Mouse (Mus musculus) adrenal gland, adult 10 weeks (tissue): ENCODE results near the gene Csnk2b. TPM values are rescaled to one million over a fixed set of nuclear protein-coding genes. Genes with fewer than 3 reads are reported as not detected.

Experiments used
- polyA plus RNA-seq: library from polyadenylated mRNA; stranded (reverse); fragments of 350-450 nt; fragmentation: Illumina TruSeq; extraction: RNeasy Lipid Tissue Mini Kit (QIAGEN cat#74804); gene quantifications from one replicate; pipeline ENCODE4 v1.2.3, GENCODE M21; 2014; ENCODE audit warnings: low read depth, low replicate concordance

Gene Csnk2b
- polyA plus RNA-seq = 163 TPM

DNA sequence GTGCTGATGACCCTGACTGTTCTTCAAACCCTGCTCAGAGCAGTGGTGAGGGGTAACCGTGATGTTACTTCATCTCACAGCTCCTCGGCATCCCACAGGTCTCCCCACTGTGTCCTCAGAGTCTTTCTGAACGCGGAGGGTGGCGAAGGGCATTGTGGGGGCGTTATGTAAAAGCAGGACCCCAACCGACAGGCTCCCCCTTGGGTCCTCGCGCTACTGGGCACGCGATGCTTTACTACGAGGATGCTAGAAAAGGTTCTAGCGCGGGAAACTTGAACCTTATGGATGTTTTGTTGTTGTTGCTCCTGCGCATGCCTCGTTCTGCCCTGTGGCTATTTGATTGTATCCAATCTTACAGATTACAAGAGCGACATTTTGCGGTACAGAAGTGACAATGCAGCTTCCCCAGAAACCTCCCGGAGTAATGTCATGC, at the start of gene Csnk2b:
Gene Csnk2b (minus strand): TSS at position 183 of the 433 bp plus-strand sequence.

DNA sequence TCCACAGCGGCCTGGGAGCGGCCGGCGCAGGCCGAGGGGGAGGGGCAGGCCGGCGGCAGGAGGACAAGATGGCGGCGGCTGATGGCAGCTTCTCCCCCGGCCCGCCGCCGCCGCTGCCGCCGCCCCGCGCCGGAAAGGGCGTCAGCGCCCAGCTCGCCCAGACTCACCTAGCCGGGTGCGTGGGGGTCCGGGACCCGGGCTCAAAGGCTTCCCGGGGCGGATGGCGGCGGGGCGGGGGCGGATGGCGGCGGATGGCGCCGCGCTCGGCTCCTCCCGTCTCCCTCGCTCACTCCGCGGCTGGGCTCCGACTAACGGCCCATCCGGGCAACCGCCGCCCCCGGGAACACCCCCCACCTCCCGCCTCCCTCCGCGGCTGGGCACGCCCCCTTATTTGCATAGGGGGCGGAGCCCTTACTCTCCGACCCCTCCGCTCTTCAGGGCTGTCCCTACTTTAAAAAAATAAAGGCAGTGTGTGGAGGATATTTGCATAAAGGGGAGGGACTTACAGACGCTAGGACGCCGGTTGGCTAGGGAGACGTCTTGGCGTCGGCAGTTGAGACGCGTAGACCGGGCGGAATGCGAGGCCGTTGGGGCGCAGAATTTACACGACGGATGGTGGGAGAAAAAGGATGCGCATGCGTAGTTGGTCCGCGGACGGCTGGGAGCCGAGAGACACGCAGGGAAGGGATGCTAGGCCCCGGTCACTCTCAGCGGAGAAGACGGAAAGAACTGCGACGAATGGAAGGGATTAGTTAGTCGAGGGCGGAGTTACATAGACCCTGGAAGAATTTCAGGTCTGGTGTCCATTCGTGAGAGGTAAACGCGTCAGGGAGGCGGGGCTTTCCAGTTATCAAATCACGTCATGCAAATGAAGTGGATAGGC, 43.0 kb upstream of the Csnk2b start, which contains the start of gene Prrc2a:
Gene Prrc2a (minus strand): TSS at position 330 of the 883 bp plus-strand sequence.

GRCm38 (mm10) chr17:35134801-35135590, 13.1 kb upstream of the Csnk2b start, which contains the start of gene Bag6:
TSS of gene Bag6 (plus strand) at chr17:35135178.

DNA sequence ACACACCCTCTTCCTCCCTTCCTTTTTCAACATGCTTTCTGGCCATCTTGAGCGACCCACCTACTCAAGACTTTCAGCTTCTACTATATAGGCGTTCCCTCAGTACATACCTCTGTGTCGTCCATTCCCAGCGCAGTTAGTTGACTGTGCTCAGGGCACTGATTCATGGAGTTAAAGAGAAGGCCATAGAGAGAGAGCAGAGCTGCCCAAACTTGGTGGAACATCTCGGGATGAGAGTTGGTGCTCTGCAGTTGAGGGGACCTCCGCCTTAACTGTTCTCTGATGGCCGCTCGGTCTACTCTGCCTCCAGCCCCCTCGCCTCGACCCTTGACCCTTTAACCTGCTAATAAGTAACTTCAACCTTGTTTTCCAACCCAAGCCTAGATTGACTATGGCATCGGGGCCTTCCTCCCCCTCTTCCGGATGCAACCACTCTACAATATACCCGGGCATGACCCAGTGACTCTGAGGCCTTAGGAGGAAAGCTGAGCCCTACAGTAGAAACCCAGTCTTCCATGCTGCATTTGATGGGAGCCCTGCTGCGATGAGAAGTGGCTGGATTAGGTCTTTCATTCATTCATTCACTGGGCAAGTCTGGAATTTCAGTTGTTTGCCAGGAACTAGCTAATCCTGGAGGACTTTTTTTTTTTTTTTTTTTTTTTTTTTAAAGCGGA, 9.8 kb upstream of the Csnk2b start, which contains the start of gene Apom:
Gene Apom (minus strand): TSS at position 551 of the 674 bp plus-strand sequence.

GRCm38 (mm10) chr17:35126206-35126611, 4.4 kb upstream of the Csnk2b start, which contains the start of gene D17H6S53E:
TSS of gene D17H6S53E (plus strand) at chr17:35126373.

DNA sequence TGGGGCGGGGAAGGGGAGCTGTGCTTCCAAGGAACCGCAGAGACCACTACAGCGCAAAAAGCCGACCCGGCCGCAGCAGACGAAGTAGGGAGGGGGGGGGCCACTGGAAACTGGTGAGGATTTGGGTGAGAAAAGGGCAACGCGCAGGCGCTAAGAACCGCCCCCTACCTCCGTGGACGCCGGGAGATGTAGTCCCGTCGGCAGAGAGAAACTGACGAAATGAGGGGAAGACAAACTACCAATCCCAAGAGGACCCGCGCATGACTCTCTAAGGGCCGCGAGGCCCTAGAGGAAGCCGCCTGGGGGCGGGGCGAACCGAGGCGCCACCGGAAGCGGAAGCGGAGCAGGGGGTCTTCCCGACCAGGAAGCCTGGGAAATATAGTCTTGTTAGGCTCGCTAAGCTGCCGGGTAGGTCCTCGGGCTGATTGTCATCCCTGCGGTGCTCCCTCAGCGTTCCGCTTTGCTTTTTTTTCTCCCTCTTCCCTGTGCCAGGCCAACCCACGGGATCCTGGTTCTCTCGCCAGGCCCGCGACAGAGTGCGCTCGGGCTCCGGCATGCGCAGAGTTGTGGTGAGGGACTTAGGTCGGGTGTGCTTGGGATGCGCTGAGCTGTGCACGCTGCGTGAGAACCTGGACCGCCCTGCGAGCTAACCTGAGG, 582 bp downstream of the Csnk2b start, which contains the start of gene Gpank1:
Gene Gpank1 (plus strand): TSS at position 313 of the 657 bp plus-strand sequence.

GRCm38 (mm10) chr17:35115046-35116019, 6.5 kb downstream of the Csnk2b start, which contains the start of gene Ly6g5b:
TSS of gene Ly6g5b (minus strand) at chr17:35115428.

GRCm38 (mm10) chr17:35108097-35108496, 13.8 kb downstream of the Csnk2b start, which contains the start of gene Ly6g5c:
TSS of gene Ly6g5c (plus strand) at chr17:35108279.

DNA sequence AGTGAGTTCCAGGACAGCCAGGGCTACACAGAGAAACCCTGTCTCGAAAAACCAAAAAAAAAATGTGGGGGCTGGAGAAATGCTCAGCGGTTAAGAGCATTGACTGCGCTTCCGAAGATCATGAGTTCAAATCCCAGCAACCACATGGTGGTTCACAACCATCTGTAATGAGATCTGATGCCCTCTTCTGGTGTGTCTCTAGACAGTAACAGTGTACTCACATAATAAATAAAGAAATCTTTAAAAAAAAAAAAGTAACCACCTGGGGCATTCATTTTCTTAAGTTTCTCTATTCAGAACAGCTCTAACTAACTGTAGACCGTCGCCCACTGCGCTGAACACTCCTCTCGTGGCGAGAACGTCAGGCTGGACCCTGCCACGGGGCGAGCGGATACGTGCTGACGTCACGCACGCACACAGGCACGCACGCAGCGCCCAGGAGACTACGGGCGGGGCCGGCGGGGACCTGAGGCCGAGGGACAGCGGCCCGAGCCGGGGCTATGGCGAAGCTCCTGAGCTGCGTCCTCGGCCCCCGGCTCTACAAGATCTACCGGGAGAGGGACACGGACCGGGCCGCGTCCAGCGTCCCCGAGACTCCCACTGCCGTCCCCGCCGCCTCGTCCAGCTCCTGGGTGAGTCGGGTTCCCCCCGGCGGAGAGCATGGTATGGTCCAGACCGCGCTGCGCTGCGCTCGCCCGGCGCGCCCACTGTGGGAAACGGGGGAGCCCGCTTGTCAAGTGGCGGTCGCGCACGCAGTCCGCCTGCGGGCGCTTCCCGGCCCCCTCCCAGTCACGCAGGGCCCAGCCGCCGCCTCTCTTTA, 32.8 kb downstream of the Csnk2b start, which contains the start of gene Abhd16a:
Gene Abhd16a (plus strand): TSS at position 439 of the 820 bp plus-strand sequence.

DNA sequence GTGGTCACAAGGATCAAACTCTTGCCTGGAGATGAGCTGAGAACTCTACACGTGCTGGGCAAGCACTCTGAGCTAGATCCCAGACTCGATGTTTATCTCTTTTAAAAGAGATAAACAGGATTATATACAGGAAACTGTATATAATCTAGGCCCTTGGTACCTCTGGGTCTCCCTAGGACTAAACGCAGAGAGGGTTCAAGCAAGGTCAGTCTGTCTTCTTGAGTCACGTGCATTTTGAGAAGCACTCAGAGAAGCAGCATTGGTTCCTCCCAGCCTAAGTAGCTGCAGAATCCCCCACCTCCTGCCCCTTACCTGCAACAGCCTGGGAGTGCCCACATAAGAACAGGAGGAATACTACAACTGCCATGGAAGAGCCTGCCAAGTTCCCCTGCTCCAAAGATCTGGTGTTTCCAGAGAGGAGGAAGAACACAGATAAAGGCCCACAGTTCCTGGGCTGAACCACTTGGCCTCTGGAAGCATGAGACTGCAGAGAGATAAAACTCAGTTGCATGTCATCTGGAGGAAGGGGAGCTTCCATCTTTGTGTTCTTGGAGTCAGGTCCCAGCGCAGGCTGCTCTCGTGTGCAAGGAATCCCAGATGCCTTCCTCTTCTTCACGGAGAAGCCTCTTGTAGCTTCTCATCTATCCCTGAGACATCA, 36.5 kb downstream of the Csnk2b start, which contains the start of gene Ly6g6f:
Gene Ly6g6f (minus strand): TSS at position 403 of the 658 bp plus-strand sequence.

GRCm38 (mm10) chr17:35077786-35078233, 44.0 kb downstream of the Csnk2b start, which contains the start of gene Ly6g6d:
TSS of gene Ly6g6d (minus strand) at chr17:35078065.

DNA sequence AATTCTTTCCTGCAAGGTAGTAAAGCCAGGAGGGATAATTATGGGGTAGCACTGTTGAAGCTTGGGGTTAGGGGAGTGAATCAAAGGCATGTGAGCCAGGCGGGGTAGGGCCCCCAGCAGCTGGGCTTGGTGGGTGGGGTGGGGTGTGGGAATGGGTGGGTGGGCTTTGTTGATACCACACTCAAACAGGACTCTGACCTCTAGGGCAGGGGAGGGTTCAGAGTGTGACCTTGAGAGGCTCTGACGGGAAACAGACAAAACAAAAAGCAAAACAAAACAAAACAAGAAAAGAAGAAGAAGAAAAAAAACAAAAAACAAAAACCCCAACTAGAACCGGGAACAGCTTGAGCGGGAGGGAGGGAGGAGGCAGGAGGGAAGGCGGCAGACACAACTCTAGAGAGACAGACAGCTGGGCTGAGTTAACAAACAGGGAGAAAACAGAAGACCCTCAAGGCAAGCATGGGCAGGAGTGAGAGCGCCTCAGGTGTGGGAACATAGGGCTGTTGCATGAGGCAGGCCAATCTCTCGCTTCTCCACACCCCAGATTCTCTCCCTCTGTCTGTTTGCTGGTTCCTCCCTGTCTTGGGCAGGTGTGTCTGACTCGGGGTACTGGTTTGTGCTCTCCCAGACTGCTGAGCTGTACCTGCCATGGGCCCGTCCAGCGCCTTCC, 45.2 kb downstream of the Csnk2b start, which contains the start of gene Ly6g6e:
Gene Ly6g6e (plus strand): TSS at position 396 of the 670 bp plus-strand sequence.

Other genes starting within 250 kb of the Csnk2b start
- gene Zbtb12, start 242.6 kb downstream of the Csnk2b start, polyA plus RNA-seq = 2.7 TPM
- 1.3 TPM for gene Gm20547, start 240.0 kb downstream of the Csnk2b start, polyA plus RNA-seq
- 20.2 TPM for gene C2, start 223.8 kb downstream of the Csnk2b start, polyA plus RNA-seq
- 10.5 TPM for gene Ehmt2, start 223.6 kb downstream of the Csnk2b start, polyA plus RNA-seq
- gene Slc44a4, start 207.6 kb downstream of the Csnk2b start, polyA plus RNA-seq = not detected
- 3.5 TPM for gene Neu1, start 190.8 kb downstream of the Csnk2b start, polyA plus RNA-seq
- gene Hspa1b, start 162.8 kb downstream of the Csnk2b start, polyA plus RNA-seq = 46.5 TPM
- gene Gm20481, start 152.1 kb downstream of the Csnk2b start, polyA plus RNA-seq = not detected
- 23.9 TPM for gene Hspa1a, start 149.9 kb downstream of the Csnk2b start, polyA plus RNA-seq
- gene Hspa1l, start 149.3 kb downstream of the Csnk2b start, polyA plus RNA-seq = not detected
- gene Lsm2, start 140.2 kb downstream of the Csnk2b start, polyA plus RNA-seq = 9.4 TPM
- 10.7 TPM for gene Vars, start 121.1 kb downstream of the Csnk2b start, polyA plus RNA-seq
- not detected for gene Vwa7, start 105.5 kb downstream of the Csnk2b start, polyA plus RNA-seq
- gene Sapcd1, start 94.0 kb downstream of the Csnk2b start, polyA plus RNA-seq = not detected
- gene Msh5, start 75.3 kb downstream of the Csnk2b start, polyA plus RNA-seq = not detected
- gene Clic1, start 72.1 kb downstream of the Csnk2b start, polyA plus RNA-seq = 23.6 TPM
- gene Ddah2, start 63.0 kb downstream of the Csnk2b start, polyA plus RNA-seq = not detected
- gene Ly6g6c, start 56.7 kb downstream of the Csnk2b start, polyA plus RNA-seq = not detected
- not detected for gene Mpig6b, start 55.9 kb downstream of the Csnk2b start, polyA plus RNA-seq
- not detected for gene Ly6g6e, start 45.2 kb downstream of the Csnk2b start, polyA plus RNA-seq
- gene Ly6g6d, start 44.0 kb downstream of the Csnk2b start, polyA plus RNA-seq = not detected
- not detected for gene Ly6g6f, start 36.4 kb downstream of the Csnk2b start, polyA plus RNA-seq
- gene Abhd16a, start 32.8 kb downstream of the Csnk2b start, polyA plus RNA-seq = 4.8 TPM
- gene Ly6g5c, start 13.8 kb downstream of the Csnk2b start, polyA plus RNA-seq = not detected
- not detected for gene Ly6g5b, start 6.6 kb downstream of the Csnk2b start, polyA plus RNA-seq
- 1.4 TPM for gene Gpank1, start 598 bp downstream of the Csnk2b start, polyA plus RNA-seq
- gene D17H6S53E, start 4.3 kb upstream of the Csnk2b start, polyA plus RNA-seq = 1.3 TPM
- gene Apom, start 10.0 kb upstream of the Csnk2b start, polyA plus RNA-seq = not detected
- 11.5 TPM for gene Bag6, start 13.1 kb upstream of the Csnk2b start, polyA plus RNA-seq
- 7.2 TPM for gene Prrc2a, start 42.8 kb upstream of the Csnk2b start, polyA plus RNA-seq
- gene Aif1, start 54.0 kb upstream of the Csnk2b start, polyA plus RNA-seq = 8.7 TPM
- gene Lst1, start 66.4 kb upstream of the Csnk2b start, polyA plus RNA-seq = not detected
- not detected for gene Ltb, start 72.4 kb upstream of the Csnk2b start, polyA plus RNA-seq
- gene Tnf, start 80.0 kb upstream of the Csnk2b start, polyA plus RNA-seq = not detected
- gene Lta, start 83.3 kb upstream of the Csnk2b start, polyA plus RNA-seq = not detected
- not detected for gene Gm16181, start 98.8 kb upstream of the Csnk2b start, polyA plus RNA-seq
- gene Atp6v1g2, start 111.6 kb upstream of the Csnk2b start, polyA plus RNA-seq = 5.0 TPM
- gene Nfkbil1, start 113.7 kb upstream of the Csnk2b start, polyA plus RNA-seq = not detected
- 11.1 TPM for gene Ddx39b, start 119.7 kb upstream of the Csnk2b start, polyA plus RNA-seq
- 42.0 TPM for gene H2-D1, start 140.7 kb upstream of the Csnk2b start, polyA plus RNA-seq
- gene H2-Q1, start 198.4 kb upstream of the Csnk2b start, polyA plus RNA-seq = not detected
- gene H2-Q2, start 220.2 kb upstream of the Csnk2b start, polyA plus RNA-seq = 2.0 TPM